Mouse (Mus musculus) adrenal gland, adult 8-10 months (tissue): ENCODE measurements around the gene Ano4. TPM values are rescaled to one million over a fixed set of nuclear protein-coding genes. Genes with fewer than 3 reads are reported as not detected.
"Not testable (repeated sequence)": the region's sequence is repeated elsewhere in the genome, so short reads cannot be mapped to it uniquely, and the experiment has no call there.

Experiments
- DNase-seq: peaks from one replicate; pipeline ENCODE4 v3.0.0; 2022
- total RNA-seq, 4 experiments: library from RNA; stranded (reverse); gene quantifications; 2 replicates each; pipeline ENCODE4 v1.2.4; 2022

Gene Ano4
- total RNA-seq, 4 experiments from 2014 or later, result 0.20 to 0.28 TPM; not detected in 2

DNA sequence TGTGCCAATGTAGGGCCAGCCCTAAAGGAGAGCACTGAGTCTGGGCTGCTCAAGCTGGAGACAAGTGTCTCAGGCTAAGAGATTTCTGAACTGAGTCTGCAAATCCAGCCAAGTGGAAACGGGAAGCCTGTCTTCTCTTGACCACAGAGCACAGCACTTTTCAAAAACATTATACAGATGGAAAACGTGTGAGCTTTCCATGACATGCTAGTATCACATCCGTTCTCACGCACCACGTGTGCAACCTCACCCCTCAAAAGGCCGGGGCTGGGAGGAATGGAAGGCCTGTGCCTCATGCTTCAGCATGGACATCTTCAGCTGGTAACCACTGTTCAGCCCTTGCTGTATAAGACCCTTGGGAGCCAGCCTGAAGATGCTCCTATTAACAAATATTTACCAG is 230.2 kb downstream of the Ano4 start:
- no peak for DNase-seq

DNA sequence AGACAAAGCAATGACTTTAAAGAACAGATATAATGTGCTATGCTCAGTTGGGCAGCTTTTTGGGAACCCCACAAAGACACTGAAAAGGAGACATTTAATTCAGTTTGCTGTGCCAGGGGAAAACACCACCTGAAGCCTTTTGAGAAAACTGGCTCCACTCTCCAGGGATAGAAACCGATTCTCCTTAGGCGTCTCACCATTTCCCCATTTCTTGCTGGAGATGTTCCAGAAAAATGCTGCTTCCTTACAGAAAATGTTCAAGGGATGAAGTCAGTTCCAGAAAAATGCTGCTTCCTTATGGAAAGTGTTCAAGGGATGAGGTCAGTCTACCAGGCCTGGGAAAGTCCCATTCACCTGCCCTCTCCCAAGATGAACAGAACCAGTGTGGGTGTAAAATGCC is 233.1 kb downstream of the Ano4 start:
- no peak for DNase-seq

DNA sequence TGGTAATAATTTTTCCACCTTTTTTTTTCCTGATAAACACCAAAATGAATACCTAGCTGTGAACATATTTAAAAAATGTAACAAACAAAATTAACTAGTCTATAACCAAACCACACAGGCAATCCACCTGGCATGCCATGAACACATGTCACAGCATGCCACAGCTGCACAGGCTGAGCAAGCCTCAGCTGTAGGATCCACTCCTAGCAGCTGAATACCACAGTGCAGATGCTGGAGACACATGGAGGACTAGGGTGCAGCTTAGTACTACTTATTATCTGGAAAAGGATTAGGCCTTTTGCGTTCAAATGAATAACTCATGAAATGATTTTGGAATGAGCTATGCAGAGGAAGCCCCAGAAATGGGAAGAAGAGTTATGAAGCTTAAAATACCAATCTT is 233.6 kb downstream of the Ano4 start:
- DNase-seq, result no peak

DNA sequence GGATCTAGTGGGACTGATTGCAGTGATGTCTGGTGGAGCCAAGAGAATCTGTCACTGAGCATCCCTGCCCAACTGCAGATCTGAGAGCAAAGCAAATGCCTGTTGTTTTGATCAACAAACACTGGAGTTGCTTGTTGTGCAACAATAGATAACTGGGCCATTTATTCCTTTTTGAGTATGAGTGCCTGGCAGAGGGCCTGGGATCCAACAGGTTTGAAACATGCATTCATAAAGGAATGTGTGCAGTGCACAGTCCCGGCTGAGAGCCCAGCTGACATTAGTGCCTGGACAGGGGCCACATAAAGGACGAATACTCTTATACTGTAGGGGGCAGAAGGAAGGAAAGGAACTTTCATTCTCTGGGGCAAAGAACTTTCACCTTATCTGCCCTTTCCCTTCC is 241.0 kb downstream of the Ano4 start:
- DNase-seq, result no peak

DNA sequence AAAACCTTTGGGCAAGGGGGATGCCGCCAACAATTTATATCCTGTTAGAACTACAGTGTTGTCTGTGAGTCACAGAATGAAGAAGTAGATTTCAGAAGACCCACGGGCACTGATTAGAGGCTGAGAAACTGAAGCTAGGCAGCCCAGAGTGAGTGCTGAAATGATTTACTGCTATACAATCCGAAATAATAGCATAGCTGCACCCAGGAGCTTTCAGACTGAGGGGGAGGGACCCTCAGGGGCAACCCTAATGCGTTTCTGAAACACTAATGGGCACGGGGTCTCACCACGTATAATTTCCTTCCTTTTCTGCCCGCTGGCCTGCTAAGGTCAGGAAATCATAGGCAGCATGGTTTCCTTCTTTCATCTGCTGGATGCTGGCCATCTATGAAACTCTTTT is 242.5 kb downstream of the Ano4 start:
- no peak for DNase-seq

DNA sequence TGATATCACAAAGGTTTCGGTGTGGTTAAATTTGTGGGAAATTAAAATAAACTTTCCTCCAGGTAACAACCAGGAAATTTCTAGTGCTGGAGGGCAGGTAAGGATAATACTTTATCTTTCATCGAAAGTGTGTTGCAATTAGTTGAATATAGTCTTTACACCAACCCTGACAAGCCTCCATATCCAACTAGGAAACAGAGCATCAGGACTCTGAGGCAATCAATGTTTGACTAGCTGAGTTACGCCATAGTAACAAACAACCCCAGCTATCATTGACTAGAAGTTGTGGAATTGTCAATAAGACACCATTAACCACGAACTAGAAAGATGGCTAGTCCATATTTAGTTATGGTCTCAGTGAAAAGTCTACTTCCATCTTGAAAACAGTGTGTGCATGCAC is 246.4 kb downstream of the Ano4 start:
- DNase-seq, result no peak

DNA sequence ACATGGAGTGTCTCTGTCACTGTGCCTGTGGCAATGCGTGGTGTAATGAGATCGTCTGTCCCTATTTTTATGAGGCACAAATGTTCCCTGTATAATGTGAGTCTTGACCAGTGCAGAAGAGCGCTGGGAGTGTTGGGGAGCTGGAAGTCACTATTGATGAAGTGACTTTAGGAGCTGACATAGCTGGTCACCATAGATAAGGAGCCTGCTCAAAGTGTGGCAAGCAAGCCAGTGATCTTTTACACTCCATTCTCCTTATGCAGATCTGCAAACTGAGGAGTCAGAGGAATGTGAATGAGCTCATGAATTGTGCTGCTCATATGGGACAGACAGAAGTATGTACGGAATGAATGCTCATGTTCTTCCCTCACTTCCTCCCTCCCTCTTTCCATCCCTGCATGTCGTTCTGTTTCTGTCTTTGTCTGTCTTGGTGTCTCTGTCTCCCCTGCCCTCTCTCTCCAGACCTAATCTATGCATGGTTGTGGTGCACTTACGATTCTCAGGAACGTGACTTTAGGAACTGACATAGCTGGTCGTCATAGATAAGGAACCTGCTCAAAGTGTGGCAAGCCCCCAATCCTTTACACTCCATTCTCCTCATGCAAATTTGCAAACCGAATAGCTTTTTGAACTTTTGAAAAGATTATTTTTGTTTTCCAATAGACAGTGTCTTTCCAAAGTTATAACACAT is 252.1 kb downstream of the Ano4 start:
- no peak for DNase-seq

DNA sequence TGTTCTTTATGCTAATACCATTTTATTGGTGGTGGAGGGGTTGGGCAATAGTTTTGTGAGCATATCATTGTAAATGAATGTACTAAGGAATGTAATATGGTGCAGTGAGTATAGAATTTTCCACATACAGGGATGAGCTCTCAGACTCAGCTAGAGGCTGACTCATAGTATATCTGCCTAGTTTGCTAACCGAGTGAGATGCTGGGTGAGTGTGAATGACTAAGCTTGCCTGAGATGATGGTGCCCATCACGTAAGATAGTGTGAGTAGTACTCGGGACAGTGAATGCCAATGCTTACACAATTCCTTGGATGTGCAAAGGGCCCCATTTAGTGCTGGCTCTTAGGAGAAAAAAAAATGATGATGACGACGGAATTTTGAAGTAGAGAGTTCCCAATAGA is 267.1 kb downstream of the Ano4 start:
- DNase-seq, result no peak

DNA sequence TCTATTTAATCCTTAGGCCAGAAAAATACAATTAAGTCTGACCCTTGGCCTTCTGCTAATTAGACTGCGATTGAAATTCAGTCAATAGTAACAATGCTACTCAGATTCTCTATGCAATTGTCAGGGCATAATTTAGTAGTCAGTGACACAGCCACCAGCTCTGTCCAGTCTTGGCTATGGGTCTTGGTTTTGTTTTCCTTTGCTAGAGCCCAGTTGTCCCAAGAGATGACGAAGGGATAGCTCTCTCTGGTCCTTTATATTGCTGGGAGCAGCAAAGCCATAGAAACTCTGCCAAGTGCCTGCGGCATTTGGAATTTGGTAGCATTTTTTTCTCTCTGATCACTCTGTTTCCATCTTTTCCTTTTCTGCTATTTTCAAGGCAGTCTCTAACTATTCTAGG is 288.7 kb downstream of the Ano4 start:
- DNase-seq, result no peak

DNA sequence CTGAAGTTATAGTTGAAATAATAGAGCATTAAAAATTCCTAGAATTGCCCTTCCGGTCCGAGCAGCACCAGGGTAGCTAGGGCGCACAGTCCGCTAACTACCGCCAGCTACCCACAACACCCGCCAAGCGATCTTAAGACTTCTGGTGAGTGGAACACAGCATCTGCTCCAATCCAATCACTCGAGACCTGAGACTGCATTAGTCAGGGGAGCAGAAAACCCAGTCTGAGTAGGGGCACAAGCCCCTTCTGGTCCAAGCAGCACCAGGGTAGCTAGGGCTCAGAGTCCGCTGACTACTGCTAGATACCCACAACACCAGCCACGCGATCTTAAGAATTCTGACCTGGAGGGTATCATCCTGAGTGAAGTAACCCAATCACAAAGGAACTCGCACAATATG is 299.6 kb downstream of the Ano4 start:
- DNase-seq, result not testable (repeated sequence)

DNA sequence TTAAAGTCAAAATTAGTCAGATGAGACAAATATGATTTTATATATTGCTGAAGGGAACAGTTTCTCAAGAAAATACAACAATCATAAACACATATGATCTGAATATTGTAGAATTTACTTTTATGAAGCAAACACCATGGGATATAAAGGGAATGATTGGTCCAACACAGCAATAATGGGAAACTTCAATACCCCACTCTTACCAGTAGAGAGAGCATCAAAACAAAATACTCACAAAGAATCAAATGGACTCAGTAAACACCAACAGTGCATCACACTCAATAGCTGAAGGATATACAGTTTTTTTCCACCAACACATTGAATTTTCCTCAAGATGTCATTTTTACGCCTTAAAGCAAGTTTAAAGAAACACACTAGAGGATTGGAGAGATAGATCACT is 300.4 kb downstream of the Ano4 start:
- DNase-seq, result no peak

DNA sequence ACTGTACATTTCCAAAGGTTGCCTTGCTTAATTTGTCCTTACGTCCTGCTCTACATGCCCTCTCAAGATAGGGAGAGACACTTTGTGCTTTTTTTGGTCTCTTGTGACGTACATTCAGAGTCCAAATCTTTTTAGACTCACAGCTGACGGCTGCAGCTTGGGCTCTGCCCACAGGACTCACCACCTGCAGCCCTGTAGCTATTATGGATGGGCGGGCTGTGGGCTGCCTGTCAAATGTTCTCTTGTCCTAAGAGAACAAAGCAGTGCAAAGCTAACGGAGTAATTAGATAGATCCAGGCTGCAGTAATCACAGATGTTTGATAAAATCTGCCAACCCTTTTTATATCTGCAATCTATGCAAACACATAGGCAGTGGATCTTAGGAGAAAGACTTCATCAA is 325.6 kb downstream of the Ano4 start:
- no peak for DNase-seq

DNA sequence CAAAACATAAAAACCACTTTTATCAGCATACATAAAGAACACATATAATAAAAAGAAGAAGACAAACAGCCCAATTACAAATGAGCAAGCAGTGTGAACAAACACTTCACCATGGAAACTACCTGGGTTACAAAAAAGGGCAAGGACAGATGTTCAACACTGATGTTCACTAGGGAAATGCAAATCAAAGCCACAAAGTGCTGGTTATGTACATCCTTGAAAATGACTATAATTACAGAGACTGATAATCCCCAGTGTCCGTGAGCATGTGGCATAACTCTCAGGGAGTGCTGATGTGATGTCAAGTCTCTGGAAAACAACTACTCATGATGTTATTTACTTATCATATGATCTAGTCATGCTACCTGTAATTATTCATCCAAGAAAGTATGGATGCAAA is 336.3 kb downstream of the Ano4 start:
- no peak for DNase-seq

DNA sequence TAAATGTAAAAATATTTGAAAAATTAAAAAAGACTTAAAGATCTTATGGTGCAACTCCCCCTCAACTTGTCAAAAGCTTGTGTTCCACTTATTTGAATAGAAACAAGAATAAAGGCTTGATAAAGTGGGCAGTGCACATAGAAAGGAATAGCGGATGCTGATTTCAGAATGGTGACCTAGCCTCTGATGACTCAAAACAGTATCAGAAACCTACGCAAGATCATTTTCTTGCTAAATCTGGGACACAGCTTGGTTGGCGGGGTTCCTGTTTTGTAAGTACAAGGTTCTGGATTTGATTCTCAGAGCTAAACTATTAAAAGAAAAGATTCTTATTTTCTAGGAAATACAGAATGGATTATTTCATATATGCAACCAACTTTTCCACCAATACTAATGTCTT is 340.0 kb downstream of the Ano4 start:
- no peak for DNase-seq

DNA sequence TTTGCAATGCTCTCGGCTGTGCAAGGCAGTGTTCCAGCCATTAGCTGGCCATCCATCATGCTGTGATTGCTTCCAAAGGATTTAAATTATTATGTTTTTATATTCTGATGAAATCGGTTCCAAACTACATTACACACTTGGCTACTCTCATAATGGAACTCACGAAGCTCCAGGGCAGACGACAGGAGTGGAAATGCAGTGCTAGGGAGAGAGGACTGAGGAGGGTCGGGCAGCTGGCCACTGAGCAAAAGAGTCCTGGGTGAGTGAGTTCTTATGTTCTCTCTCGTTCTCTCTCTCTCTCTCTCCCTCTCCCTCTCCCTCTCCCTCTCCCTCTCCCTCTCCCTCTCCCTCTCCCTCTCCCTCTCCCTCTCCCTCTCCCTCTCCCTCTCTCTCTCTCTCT is 357.6 kb downstream of the Ano4 start:
- no peak for DNase-seq

DNA sequence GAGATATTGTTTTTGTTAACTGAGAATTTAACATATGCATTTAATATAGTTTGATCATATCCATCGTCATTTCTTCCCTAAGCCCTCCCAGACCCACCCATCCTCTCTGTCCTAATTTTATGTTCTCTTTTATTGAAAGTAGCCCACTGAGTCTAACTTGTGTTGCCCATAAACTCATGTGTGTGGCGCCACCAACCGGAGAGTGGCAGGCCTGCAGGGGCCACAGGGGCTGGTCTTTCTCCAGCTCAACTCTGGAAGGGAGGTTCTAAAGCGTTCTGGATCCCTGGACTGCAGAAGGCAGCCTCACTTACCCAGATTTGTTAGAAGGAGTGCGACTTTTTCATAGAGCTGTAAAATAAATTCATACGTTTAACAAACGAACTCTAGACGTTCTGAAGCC is 361.1 kb downstream of the Ano4 start:
- peak; percentile 12 for DNase-seq

DNA sequence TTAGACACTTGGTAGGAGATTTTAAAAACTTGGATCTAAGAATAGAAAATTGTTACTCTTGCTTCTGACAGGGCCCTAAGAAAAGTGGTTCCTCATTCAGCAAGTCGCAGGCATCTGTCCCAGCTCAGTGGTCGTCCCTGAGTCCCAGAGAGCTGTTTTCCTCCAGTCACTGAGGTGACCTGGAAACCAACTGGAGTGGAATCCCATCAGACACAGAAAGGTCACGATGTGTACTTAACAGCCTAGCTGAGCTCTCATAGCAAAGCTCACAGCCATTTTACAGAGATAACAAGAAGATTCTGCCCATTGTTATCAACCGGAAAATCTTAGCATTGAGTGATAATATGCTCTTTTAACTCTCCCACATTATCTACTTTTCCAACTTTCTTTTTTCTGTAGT is 365.1 kb downstream of the Ano4 start:
- DNase-seq, result no peak

DNA sequence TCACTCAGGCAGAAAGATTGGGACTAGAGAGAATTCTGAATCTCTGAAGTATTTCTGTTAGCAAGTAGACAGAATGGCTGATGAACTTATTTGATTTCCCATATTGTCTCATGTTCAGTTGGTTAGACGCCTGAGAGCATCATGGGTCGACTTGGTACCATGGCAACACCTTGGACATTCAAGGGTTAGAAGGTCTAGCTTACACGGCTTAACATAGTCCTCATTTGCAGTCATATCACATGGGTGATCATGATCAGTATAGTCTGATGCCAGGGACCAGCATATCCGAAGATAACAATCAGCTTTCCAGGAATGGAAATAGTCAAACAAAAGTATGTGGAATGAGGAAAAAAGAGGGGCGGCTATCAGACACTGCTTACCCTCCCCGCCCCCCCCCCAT is 365.6 kb downstream of the Ano4 start:
- no peak for DNase-seq

DNA sequence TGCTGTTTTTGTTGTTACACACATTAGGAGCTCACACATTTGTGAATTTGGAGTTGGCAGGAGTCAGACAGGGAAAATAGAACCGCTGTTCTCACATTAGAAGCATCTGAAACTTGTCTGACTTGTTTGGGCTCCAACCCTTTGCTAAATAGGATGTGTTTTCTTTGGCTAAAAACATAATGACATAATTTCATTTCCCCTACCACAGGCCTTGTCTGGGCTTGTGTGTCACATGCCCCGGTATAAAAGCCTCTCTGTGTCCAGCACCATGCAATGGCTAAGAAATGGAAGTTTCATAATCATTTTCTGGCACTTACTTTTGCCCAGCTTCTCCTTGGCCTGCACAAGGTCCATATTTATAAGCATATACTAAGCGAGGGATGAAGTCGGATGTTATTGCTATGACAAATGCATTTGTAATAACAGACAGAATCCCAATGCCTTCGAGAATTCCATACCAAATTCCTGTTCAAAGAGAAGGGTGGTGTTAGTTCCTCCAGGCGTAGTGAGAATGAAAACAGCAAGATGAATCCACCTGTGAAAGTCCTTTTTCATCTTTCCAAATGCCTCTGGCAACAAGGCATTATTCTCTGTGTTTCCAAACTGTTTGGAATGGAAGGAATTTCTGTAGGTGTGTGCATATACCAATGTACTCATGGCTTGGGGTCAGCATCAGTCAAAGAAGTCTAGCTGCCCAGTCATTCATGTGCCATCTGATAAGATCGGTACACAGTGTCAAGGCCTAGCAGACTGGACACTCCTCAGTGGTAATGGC is 373.4 kb downstream of the Ano4 start:
- no peak for DNase-seq

DNA sequence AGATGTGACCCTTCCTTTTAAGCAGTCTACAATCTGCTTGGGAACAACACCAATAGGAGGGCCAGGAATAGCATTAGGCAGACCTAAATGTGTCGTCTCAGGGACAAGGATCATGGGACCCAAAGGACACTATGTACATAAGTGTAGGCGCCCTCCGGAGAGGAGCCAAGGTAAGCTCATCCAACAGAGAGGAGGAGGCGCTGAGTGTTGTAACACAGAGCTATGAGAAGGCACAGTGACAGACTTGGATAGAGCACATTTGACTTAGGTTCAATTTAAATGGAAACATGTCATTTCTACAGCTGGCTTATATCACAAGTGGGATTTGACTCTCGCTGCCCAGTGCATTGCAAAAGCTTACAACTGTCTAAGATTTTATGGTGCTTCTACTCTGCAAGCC is 376.0 kb downstream of the Ano4 start:
- no peak for DNase-seq

DNA sequence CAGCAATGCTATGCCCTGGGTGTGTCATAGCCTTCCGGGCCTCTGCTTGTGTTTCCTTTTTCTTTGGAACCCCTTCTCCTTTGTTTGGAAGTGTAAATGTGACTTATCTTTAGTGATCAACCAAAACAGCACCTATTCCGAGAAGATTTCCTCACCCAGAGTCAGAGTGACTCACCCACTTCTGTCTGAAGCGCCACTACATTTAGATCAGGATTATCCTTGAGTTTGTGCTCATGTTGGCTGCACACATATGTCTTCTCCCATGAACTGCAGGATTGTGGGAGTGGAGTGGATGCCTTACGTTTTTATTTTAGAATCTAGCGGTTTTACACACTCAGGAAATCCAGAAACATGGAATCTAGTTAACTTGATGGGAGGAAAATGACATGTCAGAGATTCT is 383.8 kb downstream of the Ano4 start:
- no peak for DNase-seq

DNA sequence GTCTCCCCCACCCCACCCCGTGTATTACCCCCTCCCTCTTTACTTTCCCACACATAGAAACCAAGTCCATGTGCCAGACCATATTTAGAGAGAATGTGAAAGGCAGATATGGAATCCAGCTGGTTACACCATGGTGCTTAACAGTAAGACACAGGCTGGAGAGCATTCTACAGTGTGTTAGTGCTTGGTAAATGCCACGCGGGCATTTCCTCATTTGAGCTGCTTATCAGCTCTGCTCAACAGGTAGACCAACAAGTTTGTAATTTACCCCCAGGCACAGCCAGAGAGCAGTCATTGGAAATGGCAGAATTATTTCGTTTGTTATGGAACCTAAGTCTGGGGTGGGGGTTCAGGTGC is 394.3 kb downstream of the Ano4 start:
- DNase-seq, result no peak

DNA sequence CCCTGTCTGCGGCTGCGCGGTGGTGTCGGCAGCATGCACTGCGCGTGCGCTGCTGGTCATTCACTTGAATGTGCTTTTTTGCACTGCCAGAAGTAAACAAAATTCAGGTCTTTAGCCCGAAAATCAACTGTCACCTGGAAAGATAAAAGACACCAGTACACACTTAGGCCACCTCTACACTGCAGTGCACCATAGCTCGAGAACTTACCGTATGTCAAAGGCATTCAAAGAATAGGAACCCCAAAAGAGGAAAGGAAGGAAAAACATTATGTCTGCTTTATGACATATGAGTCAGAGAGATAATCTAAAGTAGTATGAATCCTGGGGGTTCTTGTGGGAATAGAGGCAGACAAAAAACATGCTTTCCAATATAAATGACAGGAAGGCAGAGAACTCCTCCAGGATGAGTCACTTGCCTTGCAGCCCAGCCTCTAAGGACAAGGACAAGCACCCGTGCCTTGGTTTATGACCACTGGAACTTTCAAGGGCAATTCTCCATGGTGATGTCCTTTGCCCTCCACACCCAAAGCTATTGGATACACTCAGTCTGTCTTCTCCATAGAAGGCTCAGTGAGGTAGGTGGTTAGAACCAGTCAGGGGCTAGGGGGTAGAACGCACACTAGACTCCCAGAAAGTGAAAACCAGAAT is 394.8 kb downstream of the Ano4 start:
- DNase-seq, result peak; percentile 70
